Mouse (Mus musculus): ENCODE measurements around the gene Cog1. TPM values are rescaled to one million over a fixed set of nuclear protein-coding genes. Genes with fewer than 3 reads are reported as not detected.

Cog1 gene
- polyA plus RNA-seq, 1 experiment from 2014 or later, result 28.8 TPM

DNA sequence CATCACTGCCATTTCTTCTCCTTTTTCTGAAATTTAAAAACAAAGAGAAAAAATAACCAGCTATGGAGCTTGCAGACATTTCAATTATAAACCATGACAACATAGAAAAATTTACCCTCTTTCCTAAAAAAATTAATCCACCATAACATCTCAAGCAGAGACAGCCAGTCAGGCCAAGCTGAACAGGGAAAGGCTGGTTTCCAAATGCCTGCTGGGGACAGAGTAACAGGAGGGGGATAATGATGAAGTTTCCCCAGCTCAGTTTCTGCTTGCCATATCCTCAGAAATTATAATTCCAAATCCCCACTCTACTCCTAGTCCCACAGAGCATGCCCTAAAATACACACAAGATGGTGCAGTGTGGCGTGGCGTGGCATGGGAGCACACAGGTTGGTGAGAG lies 28.4 kb downstream of the Cog1 start:
- H3K9ac ChIP-seq (ENCODE audit: low read length), result no peak overlapping the region
- no peak overlapping the region for H3K4me2 ChIP-seq (ENCODE audit: low read length)
- ATAC-seq (no peak), DNase-seq (ENCODE audit: low spot score) (no peak)
- no peaks in the 10 kb centered on the region for H3K27me3 ChIP-seq (replicated peaks; ENCODE audit: control insufficient read depth, insufficient read depth, low read length)
- no peaks in the 10 kb centered on the region for H3K9me3 ChIP-seq (replicated peaks; ENCODE audit: control insufficient read depth, low read length)
- H3K4me1 ChIP-seq (ENCODE audit: control insufficient read depth, insufficient read depth, low read length), result peaks cover 4% of the 10 kb centered on the region
- no peak overlapping the region for H3K4me3 ChIP-seq (ENCODE audit: low read depth, low read length)
- 87% methylated on average over 2 of the region's 2 CpGs for WGBS
- no peak overlapping the region for H3K27ac ChIP-seq (ENCODE audit: low read depth, low read length)
- peaks cover 32% of the 10 kb centered on the region for H3K36me3 ChIP-seq (ENCODE audit: control insufficient read depth, insufficient read depth, low read length)

- Histone ChIP-seq H3K9me3 (replicated peaks; ENCODE audit: control insufficient read depth, low read length) (no peaks in the 10 kb centered on the region), H3K4me1 (ENCODE audit: control insufficient read depth, insufficient read depth, low read length) (peaks cover 8% of the 10 kb centered on the region), H3K4me2 (ENCODE audit: low read length) (no peak overlapping the region), H3K27ac (ENCODE audit: low read depth, low read length) (no peak overlapping the region), H3K4me3 (ENCODE audit: low read depth, low read length) (no peak overlapping the region), H3K27me3 (replicated peaks; ENCODE audit: control insufficient read depth, insufficient read depth, low read length) (no peaks in the 10 kb centered on the region), H3K9ac (ENCODE audit: low read length) (0 out of 2 replicates have a peak overlapping the region, but pooled peaks have one; percentile 8), H3K36me3 (ENCODE audit: control insufficient read depth, insufficient read depth, low read length) (peaks cover 27% of the 10 kb centered on the region)
- 91% methylated on average over 8 of the region's 8 CpGs for WGBS
- DNase-seq (ENCODE audit: low spot score) (no peak), ATAC-seq (no peak)
Measured at GRCm38 (mm10) chr11:113678373-113678772, 29.4 kb downstream of the Cog1 start.

- Histone ChIP-seq H3K9ac (ENCODE audit: low read length) (no peak overlapping the region), H3K4me3 (ENCODE audit: low read depth, low read length) (no peak overlapping the region)
- 93% methylated on average over 2 of the region's 2 CpGs for WGBS
Measured at GRCm38 (mm10) chr11:113680954-113681353, 32.0 kb downstream of the Cog1 start.

GRCm38 (mm10) chr11:113681979-113682378 lies 33.0 kb downstream of the Cog1 start:
- H3K4me2 ChIP-seq (ENCODE audit: low read length), result peak overlapping the region; percentile 95
- no peak overlapping the region for H3K27ac ChIP-seq (ENCODE audit: low read depth, low read length)
- no peak for ATAC-seq
- H3K9ac ChIP-seq (ENCODE audit: low read length), result peak overlapping the region; percentile 89
- peaks cover 21% of the 10 kb centered on the region for H3K4me1 ChIP-seq (ENCODE audit: control insufficient read depth, insufficient read depth, low read length)
- no peak overlapping the region for H3K4me3 ChIP-seq (ENCODE audit: low read depth, low read length)
- DNase-seq (ENCODE audit: low spot score), result no peak
- H3K27me3 ChIP-seq (replicated peaks; ENCODE audit: control insufficient read depth, insufficient read depth, low read length), result no peaks in the 10 kb centered on the region
- peaks cover 1% of the 10 kb centered on the region for H3K36me3 ChIP-seq (ENCODE audit: control insufficient read depth, insufficient read depth, low read length)
- no peaks in the 10 kb centered on the region for H3K9me3 ChIP-seq (replicated peaks; ENCODE audit: control insufficient read depth, low read length)

More at GRCm38 (mm10) chr11:113680954-113681353, 32.0 kb downstream of the Cog1 start:
- Histone ChIP-seq H3K27me3 (replicated peaks; ENCODE audit: control insufficient read depth, insufficient read depth, low read length) (no peaks in the 10 kb centered on the region), H3K4me2 (ENCODE audit: low read length) (no peak overlapping the region), H3K27ac (ENCODE audit: low read depth, low read length) (no peak overlapping the region), H3K4me1 (ENCODE audit: control insufficient read depth, insufficient read depth, low read length) (peaks cover 14% of the 10 kb centered on the region), H3K36me3 (ENCODE audit: control insufficient read depth, insufficient read depth, low read length) (peaks cover 12% of the 10 kb centered on the region), H3K9me3 (replicated peaks; ENCODE audit: control insufficient read depth, low read length) (no peaks in the 10 kb centered on the region)
- DNase-seq (ENCODE audit: low spot score) (no peak), ATAC-seq (no peak)

DNA sequence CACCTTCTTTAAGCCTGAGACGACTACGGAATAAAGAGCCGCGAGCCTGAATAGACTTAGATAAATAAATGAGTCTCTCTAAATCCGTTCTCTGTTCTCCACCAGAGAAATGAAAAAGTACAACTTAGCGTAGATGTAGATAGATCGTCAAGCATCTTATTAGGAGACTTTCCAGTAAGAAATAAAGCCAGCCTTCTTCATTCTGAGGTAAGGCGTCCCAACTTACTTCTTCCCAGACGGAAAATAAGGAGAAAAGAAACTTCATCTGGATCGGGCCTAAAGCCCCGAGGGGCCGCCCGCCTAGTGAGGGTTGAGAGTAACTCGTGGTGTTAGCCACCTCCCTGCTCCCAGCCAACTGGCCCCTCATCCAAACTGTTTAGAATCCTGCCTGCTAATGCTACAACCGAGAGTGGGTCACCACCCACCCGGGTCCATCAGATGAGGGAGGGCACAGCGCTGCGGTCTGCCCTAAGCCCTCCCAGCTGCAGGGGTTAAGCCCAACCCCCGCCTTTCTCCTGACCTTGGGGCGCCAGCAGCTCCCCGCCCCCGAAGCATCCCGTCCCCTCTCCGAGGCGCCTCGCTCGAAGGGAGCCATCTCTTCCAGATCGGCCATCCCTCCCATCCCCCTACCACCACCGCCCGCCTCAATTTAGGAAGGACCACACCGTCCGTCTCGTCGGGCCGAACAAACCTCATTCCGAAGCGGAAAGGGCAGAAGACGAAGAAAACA lies 34.1 kb downstream of the Cog1 start:
- Histone ChIP-seq H3K27ac (ENCODE audit: low read depth, low read length) (peak overlapping the region; percentile 93), H3K4me1 (ENCODE audit: control insufficient read depth, insufficient read depth, low read length) (peaks cover 23% of the 10 kb centered on the region), H3K27me3 (replicated peaks; ENCODE audit: control insufficient read depth, insufficient read depth, low read length) (no peaks in the 10 kb centered on the region), H3K36me3 (ENCODE audit: control insufficient read depth, insufficient read depth, low read length) (peaks cover under 1% of the 10 kb centered on the region), H3K4me3 (ENCODE audit: low read depth, low read length) (peak overlapping the region; percentile 95), H3K4me2 (ENCODE audit: low read length) (peak overlapping the region; percentile 95), H3K9ac (ENCODE audit: low read length) (peak overlapping the region; percentile 89), H3K9me3 (replicated peaks; ENCODE audit: control insufficient read depth, low read length) (no peaks in the 10 kb centered on the region)
- 2% methylated on average over 38 of the region's 38 CpGs for WGBS
- peak; percentile 25 for ATAC-seq
- DNase-seq (ENCODE audit: low spot score), result peak; percentile 29

DNA sequence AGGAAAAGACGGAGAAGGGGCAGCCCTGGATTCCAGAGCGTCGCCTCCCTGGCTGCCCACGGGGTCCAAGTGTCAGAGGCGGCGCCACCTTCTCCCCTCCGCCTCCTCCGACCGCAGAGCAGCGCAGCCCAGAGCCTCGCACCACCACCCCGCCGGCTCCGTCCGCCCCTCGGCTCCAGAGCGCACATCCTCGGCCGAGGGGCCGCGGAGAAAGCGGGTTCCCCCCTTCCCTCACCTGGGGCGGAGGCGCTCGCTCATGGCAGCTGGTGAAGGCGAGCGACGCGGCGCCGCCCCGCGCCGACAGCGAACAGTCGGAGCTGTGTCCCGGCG lies 34.6 kb downstream of the Cog1 start:
- Histone ChIP-seq H3K27ac (ENCODE audit: low read depth, low read length) (peak overlapping the region; percentile 93), H3K36me3 (ENCODE audit: control insufficient read depth, insufficient read depth, low read length) (peaks cover 6% of the 10 kb centered on the region), H3K4me3 (ENCODE audit: low read depth, low read length) (peak overlapping the region; percentile 95), H3K9me3 (replicated peaks; ENCODE audit: control insufficient read depth, low read length) (no peaks in the 10 kb centered on the region), H3K27me3 (replicated peaks; ENCODE audit: control insufficient read depth, insufficient read depth, low read length) (no peaks in the 10 kb centered on the region), H3K4me1 (ENCODE audit: control insufficient read depth, insufficient read depth, low read length) (peaks cover 23% of the 10 kb centered on the region), H3K9ac (ENCODE audit: low read length) (peak overlapping the region; percentile 89), H3K4me2 (ENCODE audit: low read length) (peak overlapping the region; percentile 95)
- DNase-seq (ENCODE audit: low spot score) (no peak), ATAC-seq (no peak)
- 0% methylated on average over 23 of the region's 38 CpGs for WGBS

- ATAC-seq (peak; percentile 97), DNase-seq (ENCODE audit: low spot score) (peak; percentile 98)
- WGBS, result under 1% methylated on average over 70 of the region's 73 CpGs
- Histone ChIP-seq H3K4me1 (ENCODE audit: control insufficient read depth, insufficient read depth, low read length) (peaks cover 23% of the 10 kb centered on the region), H3K4me3 (ENCODE audit: low read depth, low read length) (peak within 1 kb of the TSS; percentile 95), H3K36me3 (ENCODE audit: control insufficient read depth, insufficient read depth, low read length) (peaks cover 11% of the 10 kb centered on the region), H3K27me3 (replicated peaks; ENCODE audit: control insufficient read depth, insufficient read depth, low read length) (no peaks in the 10 kb centered on the region), H3K9me3 (replicated peaks; ENCODE audit: control insufficient read depth, low read length) (no peaks in the 10 kb centered on the region), H3K9ac (ENCODE audit: low read length) (peak within 1 kb of the TSS; percentile 89), H3K4me2 (ENCODE audit: low read length) (peak within 1 kb of the TSS; percentile 95), H3K27ac (ENCODE audit: low read depth, low read length) (peak within 1 kb of the TSS; percentile 93)
Measured at GRCm38 (mm10) chr11:113683957-113684706, 35.2 kb downstream of the Cog1 start, which contains the start of the genes Fam104a and D11Wsu47e. Gene Fam104a (minus strand): TSS chr11:113684155. Gene D11Wsu47e (plus strand): TSS chr11:113684412.

DNA sequence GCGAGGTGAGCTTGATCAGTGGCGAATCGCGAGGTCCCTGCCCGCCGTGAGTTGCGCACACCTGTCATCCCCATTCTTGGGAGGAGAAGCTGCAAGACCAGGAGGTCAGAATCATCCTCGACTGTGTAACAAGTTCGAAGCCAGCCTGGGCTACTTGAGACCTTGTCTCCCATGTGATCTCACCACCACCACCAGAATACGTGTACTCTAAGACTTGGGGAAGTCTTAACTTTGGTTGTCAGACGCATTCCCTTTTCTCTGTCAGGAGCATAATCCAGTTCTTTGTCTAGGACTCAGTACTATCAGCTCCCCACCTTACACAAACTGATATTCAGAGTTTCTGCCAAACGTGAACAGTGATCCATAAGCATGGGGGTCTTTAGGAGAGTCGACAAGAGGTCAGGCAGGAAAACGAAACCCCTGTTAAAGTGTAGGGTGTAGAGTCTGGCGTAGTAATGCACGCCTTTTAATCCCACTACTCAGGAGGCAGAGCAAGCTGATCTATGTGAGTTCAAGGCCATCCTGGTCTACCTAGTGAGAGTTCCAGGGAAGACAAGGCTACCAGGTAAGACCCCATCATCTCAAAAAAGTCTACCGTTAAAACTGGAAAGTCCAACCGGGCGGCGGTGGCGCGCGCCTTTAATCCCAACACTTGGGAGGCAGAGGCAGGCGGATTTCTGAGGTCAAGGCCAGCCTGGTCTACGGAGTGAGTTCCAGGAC lies 35.9 kb downstream of the Cog1 start:
- peaks cover 19% of the 10 kb centered on the region for H3K36me3 ChIP-seq (ENCODE audit: control insufficient read depth, insufficient read depth, low read length)
- H3K4me3 ChIP-seq (ENCODE audit: low read depth, low read length), result peak overlapping the region; percentile 95
- no peaks in the 10 kb centered on the region for H3K9me3 ChIP-seq (replicated peaks; ENCODE audit: control insufficient read depth, low read length)
- peak overlapping the region; percentile 74 for H3K4me2 ChIP-seq (ENCODE audit: low read length)
- H3K9ac ChIP-seq (ENCODE audit: low read length), result peak overlapping the region; percentile 89
- WGBS, result 44% methylated on average over 25 of the region's 25 CpGs
- H3K4me1 ChIP-seq (ENCODE audit: control insufficient read depth, insufficient read depth, low read length), result peaks cover 23% of the 10 kb centered on the region
- ATAC-seq (no peak), DNase-seq (ENCODE audit: low spot score) (no peak)
- H3K27me3 ChIP-seq (replicated peaks; ENCODE audit: control insufficient read depth, insufficient read depth, low read length), result no peaks in the 10 kb centered on the region
- H3K27ac ChIP-seq (ENCODE audit: low read depth, low read length), result peak overlapping the region; percentile 93
